Mouse (Mus musculus): ENCODE data around the gene Eif2b2.

The Eif2b2 gene

DNA sequence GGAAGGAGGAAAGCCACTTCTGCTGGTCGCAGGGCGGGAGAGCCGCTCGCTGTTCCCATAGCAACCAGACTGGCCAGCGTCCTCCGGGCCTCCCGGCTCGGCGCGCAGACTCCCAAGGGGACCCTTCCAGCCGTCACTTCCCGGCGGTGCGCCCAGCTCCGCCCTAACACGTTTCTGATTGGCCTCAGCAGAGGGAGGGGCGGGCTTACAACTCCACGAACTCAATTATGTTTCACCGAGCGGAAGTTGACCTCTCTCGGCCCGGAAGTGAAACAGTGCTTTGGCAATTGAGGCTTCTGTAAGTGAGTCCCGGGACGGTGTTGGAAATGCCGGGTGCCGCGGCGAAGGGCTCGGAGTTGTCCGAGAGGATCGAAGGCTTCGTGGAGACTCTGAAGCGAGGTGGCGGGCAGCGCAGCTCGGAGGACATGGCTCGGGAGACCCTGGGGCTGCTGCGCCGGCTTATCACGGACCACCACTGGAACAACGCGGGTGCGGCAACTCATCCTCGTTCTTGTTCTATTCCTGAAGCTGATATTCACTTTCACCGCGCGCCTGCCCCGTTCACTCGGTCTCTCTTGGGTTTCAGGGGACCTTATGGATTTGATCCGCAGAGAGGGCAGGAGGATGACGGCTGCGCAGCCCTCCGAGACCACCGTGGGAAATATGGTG, at the start of gene Eif2b2:
Gene Eif2b2 (plus strand): TSS at position 246 of the 669 bp plus-strand sequence.
- peak; percentile 94 for DNase-seq (ENCODE audit: low read depth, low spot score)

DNA sequence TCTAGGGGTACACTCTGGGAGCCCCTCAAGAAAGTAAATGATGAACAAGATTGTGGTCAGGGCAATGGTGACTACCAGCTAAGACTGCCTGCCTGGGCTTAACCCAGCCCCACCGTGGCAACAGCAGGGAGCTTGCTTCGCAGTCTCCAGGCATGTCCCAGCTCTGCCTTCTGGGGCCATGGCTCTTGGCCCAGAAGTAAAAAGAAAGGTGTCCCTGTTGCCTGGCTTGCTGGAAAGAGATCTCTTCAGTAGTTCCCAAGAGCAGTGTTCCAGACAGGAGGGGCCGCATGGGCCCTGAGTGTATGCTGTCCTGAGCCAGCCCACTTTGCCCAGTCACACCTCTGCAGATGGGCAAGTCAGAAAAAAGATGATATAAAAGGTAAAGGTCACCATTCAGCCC, 49.4 kb upstream of the Eif2b2 start:
- DNase-seq (ENCODE audit: low read depth, low spot score), result no peak

DNA sequence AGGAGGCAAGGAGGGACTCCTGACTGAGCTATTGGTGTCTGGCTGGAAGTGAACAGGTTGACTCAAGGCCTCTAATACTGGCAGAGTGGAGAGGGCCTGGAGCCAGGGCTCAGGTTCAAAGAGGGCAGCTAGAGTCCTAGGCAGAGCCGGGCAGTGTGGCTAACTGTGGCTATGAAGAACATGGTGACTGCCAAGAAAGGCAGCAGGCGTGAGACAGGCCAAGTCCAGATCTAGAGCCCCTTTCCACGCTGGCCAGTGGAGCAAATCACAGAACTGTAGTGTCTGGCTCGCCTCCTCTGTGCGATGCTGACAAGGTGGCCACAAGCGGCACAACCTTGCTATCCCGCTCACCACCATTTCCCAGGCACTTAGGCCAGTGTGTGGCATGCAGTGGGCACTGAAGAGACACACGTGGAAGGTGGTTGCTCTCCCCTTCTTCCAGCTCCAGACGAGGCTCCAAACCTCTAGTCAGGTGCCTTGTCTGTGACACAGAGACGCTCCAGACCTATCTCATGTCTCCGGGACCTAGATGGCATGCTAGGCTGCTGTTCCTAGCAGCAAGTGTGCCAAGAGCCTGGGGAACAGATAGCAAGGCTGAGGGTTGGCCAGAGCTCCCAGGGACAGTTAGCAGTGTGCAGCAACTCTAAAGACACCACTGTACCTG, 48.9 kb upstream of the Eif2b2 start:
- DNase-seq (ENCODE audit: low read depth, low spot score), result no peak

DNA sequence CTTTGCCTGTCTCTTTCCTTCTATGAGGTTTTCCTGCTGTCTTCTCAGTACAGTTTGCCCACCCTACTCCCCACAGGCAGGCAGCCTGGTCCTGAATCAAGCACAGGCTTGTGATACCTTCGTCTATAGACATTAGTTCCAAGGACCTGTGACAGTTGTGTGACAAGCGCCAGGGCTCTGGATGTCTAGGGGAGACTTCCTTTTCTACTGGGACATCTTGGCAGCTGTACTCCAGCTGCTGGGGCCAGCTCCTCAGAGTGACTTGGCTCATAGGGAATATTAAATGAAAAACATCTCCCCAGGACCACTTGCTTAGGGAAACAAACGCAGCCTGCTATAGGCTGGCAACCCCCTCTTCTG, 48.4 kb upstream of the Eif2b2 start:
- DNase-seq (ENCODE audit: low read depth, low spot score), result no peak

DNA sequence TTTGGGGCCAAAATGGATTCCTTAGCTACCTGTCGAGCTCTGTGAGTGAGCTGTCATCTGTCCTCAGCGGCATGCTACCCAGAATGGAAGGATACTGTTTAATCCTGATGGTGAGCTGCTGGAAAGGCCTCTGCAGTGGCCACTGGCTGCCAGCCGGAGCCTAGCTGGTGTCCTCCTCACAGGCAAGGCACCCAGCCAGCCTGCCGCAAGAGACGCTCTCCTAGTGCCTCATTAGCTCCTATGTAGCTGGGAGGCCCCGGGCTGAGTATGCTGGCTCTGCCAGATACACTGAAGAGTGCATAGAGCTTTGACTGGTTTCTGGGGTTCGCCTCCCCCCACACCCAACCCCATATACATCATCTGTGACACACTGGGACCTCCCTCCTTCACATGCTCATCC, 45.3 kb upstream of the Eif2b2 start:
- no peak for DNase-seq (ENCODE audit: low read depth, low spot score)

DNA sequence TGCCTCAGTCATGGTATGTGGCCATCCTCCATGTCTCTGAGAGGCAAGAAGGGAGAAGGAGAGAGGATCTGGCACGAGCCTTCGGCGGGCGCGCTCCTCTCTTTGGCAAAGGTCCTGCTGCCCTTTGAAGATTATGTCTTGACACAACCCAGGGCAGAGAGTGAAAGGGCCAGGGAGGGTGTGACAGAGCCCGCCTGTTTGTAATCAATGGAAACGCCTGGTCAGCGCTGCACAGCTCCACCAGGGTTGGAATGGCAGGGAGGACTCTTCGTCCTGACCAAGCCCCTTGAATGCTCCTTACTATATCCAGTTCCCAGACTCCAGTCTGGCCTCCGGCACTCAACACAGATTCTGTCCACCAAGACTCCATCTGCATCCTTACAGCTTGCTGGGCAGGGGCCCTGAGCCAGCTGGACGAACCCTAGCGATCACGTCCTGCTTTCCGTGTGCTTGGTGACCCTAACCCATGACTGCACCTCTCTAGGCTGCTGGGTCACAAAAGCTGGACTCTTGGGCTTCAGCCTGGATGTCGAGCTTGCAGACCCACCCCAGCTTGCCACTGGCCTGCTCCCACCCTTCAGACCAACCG, 44.1 kb upstream of the Eif2b2 start:
- no peak for DNase-seq (ENCODE audit: low read depth, low spot score)

DNA sequence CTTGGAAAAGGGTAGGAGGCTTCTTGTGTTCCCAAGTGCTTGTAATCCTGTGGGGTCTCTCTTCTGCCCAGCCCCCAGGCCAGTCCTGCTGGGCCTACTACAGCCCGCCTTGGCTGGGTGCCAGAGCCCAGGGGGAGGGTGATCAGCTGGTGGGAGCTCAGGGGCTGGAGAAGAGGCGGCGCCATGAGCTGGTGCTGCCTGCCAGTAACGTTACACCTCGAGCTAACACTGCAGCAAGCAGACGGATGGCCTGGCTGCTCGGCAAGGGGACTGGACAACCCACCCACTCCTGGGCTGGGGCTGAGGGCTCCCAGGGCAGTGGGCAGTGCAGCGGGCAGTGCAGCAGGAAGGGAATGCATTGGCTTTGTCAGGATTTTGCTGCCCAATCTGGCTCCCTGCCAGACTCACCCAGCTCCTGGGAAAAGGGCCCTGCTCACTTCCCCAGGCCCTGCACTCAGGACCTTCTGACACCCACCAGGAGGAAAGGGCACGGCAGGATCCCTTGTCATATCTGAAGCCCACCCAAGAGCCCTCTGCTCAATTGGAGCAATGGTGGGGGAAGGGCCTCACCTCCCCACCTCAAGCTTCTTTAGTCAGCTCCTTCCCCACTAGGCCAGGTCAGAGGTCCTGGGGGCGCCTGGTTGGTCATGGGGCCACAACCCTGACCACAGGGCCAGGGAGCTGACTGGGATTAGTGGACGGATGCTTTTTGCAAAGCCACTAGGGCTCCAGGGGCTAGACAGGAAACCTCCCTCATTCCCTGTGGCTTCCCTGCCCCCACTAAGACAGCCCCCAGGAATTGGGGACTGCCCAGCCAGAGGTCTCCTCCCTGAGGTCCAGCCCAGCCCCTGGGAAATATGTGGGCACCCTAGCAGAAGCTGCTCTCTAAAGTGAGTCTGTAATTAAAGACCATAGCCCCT, 43.1 kb upstream of the Eif2b2 start:
- DNase-seq (ENCODE audit: low read depth, low spot score), result no peak

DNA sequence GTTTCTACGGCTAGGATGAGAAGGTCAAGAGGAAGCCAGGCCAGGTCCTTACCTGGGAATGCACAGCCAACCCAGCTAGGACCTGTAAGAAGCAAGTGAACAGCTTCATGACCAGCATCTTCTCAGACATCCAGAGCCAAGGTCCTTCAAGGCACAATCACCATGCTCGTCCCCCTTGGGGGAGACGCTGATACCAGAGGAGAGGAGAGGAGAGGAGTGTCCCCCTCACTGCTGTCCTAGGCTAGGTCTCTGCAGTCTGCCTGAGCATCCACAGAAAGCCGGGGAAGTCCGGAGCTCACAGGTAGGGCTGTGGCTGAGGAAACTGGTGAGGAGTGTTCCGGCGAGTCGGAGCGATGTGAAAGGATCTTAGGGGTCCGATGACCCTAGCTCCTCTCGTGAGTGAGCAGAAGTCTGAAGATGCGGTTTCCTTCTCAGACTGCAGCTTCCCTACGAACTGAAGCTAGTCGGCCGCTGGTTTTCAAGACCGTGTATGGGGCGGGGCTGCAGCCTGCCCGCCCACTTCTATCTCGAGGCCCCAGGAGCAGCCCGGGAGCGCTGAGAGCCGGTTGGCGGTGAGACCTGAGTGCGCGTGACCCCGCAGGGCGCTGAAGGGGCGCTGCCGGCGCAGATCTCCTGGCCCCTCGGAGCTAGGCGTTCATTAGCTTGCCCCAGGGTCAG, 42.3 kb upstream of the Eif2b2 start:
- DNase-seq (ENCODE audit: low read depth, low spot score), result no peak

DNA sequence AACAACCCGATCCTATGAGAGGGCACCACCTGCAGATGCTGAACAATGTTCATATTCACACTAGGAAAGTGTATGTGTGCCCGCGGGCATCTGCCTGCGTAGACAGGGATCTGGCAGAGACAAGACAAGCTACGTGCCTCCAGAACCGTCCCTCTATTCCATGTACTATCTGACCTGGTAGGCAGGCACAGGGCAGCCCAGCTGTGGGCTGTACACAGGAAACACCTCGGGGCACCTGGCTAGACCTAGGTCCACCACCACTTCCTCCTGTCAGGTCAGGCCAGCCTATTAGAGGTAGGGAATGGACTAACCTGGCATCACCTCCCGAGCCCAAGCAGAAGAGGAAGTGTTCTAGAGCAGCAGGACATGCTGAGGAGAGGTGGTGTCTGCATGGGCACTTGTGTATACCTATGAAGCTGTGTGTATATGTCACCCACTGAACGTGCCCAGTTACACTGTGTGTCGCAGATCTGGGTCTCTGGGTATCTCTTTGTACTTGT, 41.5 kb upstream of the Eif2b2 start, which contains the start of gene Pgf:
Gene Pgf (minus strand): TSS at position 51 of the 500 bp plus-strand sequence.
- no peak for DNase-seq (ENCODE audit: low read depth, low spot score)

DNA sequence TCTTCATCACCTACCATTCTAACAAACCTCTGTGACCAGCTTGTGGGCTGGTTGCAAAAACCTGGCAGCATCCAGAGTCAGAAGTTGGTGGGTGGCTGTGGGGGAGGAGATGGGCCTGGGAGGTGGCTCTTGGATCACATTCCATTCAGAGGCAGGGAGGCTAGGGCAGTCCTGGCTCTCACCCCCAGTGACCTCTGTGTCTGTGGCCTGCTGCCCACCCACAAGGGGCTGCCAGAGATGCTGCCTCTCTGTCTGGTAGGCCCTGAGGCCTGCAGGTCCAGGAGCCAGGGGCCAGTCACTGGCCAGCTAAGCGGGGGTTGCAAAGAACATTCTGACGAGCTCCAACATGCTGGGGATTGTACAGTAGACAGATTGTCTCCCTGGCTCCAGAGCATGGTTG, 41.0 kb upstream of the Eif2b2 start:
- DNase-seq (ENCODE audit: low read depth, low spot score), result no peak

DNA sequence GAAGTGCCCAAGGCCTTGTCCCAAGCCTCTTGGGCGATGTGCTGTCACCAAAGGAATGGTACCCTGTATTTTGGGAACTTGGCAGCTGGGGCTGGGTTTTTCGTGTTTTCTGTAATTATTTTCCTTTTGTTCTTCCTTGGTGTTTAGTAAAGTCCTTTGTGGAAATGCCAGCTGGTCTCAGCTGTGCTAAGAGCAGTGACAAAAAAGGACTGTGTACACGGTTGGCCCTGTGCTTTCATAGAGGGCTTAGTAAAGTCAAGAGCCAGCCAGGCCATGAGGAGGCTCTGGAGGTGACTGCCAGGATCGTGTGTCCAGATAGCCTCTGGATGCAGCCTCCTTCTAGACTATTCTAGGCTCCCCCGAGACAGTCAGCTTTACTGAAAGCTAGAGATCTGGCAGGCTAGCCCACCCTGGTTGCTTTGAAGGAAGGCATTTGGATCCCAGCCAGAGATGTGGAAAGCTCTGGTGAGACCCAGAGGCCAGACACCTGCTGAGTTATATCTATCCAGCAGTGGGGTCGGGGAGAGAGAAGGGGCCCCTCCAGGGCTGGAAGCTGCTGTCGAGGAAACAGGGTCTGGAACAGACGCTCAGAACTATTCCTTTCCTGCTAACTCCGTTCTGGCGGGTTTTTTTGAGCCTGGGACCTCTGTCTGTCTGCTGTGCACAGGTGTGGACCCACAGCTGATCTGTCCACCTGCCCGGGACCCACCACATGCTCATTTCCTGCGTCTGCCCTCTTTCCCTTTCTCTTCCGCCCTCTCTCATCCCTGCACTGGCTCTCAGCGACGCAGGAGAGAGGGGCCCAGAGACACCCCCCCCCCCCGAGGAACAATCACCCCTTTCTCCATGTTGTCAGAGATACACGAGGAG, 37.6 kb upstream of the Eif2b2 start:
- no peak for DNase-seq (ENCODE audit: low read depth, low spot score)

DNA sequence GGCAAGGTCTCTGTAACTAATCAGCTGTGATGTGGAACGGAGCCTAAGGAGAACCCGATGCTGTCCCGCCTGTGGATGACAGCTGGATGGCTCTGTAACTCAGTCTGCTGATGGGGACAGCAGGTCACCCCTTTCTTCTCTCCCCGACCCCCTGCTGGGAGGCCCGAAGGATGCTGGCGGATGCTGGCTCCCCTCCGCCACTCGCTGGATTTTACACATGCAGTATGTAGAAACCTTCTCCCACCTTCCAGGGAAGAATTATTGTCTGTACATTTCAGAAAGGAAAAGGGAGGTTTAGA, 37.0 kb upstream of the Eif2b2 start:
- no peak for DNase-seq (ENCODE audit: low read depth, low spot score)

DNA sequence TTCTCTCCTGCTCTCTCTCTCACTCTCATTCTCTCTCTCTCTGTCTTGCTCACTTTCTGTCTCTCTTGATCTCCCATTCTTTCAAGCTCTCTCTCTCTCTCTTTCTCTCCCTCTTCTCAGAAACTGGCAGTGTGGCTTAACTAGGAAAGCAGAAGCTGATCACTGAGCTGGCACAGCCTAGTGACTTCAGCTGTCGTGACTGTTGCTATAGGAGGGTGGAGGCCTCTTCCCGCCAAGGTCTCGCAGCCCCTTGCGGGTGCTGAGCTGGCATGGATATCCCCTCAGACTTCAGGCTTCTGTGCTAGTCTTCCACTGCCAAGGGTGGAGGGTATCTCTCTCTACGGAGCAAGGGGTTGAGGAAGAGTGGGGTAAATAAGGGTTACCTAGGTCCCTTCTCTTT, 36.4 kb upstream of the Eif2b2 start:
- DNase-seq (ENCODE audit: low read depth, low spot score), result no peak

DNA sequence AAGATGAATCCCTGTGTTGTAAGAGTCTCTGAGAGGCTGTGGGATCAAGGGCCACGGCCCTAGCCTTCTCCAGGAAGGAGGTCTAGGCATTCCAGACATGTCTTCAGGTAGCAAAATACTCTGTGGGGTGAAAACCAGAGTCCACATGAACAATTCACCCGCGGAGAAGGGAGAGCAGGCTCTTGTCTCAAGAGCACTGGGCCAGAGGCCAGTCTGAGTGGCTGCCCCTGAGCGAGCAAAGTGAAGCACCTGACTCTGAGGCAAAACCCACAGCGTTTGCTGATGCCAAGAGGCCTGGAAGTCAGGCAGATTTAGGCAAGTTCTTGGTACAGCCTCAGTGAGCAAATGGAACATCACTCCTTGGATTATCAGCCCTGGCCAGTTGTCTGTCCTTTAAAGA, 35.2 kb upstream of the Eif2b2 start:
- DNase-seq (ENCODE audit: low read depth, low spot score), result no peak

DNA sequence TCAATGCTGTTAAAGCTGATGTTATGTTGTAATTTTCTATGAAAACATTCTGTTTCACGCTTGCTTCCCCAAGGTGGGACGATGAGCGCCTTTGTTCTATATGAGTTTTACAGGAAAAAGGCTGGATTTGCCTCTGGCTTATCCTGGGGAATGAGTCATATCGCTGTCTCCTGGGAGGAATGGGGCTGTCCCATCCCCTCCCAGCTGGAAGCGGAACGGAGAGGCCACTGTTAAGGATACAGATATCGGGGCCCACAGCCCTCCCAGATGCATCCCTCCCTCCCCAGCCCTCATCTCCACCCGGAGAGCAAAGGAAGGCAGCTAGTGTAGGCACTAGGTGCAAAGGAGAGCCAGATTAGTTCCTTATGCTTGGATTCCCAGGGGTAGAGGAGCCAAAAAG, 33.5 kb upstream of the Eif2b2 start:
- no peak for DNase-seq (ENCODE audit: low read depth, low spot score)

DNA sequence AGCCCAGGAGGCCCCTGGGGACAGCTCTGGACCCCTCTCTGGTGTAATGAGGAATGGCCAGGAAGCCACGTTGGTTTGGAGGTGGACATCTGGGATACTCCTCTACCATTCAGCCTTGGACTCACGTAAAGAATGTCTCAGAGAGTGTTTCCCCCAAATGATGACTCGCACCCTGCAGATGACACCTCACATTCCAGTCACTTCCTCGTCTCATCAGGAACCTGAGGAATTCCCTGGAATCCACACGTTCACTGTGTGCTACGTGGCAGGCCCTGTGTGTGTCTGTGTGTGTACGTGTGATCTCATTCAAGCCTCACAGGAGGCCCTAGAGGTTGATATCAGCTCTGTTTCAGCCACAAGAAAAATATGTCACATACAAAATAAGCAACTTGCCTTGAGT, 32.9 kb upstream of the Eif2b2 start:
- no peak for DNase-seq (ENCODE audit: low read depth, low spot score)

DNA sequence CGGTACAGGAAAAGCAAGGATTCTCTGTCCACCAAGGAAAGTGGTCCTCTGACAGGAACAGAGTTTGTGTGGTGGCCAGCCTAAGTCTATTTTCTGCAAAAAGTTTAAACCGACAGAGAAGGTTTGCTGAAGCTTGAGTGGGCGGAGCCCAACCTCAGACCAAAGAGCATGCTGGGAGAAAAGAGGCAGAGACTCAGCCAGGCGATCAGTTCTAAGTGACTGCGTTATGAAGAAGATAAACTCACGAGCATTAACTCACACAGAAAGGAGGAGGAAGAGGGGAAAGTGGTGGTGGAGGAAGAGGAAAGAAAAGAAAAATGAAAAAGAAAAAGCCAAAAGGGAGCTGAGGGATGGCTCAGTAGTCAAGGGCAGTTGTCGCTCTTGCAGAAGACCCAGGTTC, 29.0 kb upstream of the Eif2b2 start:
- no peak for DNase-seq (ENCODE audit: low read depth, low spot score)

DNA sequence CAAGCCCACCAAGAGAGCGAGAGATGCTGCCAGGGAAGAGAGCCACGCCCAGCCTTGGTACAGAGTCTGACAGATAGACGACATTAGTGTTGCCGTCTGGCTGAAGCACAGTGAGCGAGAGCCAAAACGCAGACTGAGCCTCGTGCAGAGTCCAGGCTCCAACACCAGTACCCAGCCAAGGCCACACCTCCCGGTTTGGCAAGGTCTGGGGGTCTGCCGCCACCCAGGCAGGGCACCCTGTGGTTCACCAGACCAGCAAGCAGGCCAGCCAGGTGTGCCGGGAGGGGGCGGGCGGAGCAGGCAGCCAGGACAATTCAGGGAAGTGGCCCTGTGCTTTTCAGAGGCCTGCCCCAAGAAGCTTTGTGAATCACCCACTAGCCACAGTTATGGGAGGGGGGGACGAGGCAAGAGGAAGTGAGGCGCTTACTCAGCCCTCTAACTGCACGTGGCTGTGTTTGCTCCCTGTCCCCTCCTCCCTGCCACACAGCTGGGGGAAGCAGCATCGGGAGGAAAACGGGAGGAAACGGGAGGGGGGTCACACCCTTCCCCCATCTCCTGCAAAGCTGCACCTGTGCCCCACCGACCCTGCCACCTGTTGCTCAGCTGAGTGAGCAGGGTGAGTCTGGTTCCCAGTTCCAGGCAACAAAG, 26.7 kb upstream of the Eif2b2 start:
- DNase-seq (ENCODE audit: low read depth, low spot score), result no peak

DNA sequence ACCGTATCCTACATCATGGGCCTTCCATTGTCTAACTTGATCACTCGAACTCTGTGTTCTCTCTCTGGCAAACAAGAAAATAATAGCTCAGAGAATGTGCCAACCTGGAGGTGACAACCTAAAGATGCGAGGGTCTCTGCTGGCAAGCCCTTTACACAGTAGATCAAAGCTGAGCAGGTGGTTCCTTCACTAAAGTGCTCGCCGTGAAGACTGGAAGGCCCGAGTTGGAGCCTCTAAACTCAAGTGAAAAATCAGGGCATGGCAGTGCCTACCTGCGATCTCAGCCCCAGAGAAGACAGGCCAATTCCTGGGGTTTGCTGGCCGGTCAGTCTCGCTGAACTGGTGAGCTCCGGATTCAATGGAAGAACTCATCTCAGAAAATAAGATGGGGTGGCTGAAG, 26.1 kb upstream of the Eif2b2 start:
- DNase-seq (ENCODE audit: low read depth, low spot score), result no peak

Measured in c-Kit-negative CD71-positive TER-119-positive erythroid progenitor cells, embryonic 14.5 days (primary cell).